Mouse (Mus musculus) ovary, postnatal 14 days (tissue): ENCODE results near the gene Zfhx3.

Source experiments
- DNase-seq: peaks from one replicate; pipeline ENCODE4 v3.0.0; 2022; ENCODE audit warnings: low spot score

The Zfhx3 gene

GRCm38 (mm10) chr8:108454561-108455311 lies 512.3 kb downstream of the Zfhx3 start:
- no peak for DNase-seq

- DNase-seq, result no peak
These were observed 524.2 kb downstream of the Zfhx3 start for GRCm38 (mm10) chr8:108466653-108467052.

DNA sequence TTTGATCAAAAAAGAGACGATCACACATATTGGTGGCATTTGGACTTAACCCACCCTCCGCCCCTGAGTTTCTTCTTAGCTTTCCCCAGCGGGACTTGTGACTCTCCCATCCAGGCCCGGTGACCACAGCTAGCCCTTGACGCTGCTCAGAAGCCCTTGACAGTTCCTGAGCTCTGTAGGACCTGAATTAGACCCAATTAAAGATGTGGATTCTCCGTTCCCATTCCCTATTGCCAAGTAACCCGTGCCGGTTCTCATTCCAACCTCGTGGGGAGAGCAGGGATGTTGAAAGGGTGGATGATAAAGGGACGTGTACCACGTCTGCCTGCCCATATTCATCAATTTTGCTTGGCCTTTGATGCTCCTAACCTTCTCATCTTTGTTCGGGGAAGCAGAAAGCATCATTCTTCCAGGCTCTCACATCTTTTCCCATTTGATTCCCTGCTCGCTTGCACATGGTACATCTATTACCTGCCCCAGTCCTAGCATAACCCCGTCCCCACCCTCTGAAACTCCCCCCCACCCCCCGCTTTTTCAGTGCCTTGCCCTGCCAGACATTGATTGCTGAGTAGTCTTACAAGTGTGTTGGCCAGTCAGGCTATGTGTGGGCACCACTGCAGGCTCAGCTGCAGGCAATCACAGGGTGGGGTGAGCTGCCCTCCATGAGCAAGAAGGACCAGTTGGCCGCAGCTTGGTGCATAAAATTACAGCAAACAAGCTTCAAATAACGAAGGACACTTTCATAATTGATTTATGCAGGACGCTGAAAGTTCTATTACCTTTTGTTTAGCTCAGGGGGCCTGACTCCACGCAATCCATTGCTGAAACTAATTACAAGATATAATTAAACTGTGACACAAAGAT lies 525.0 kb downstream of the Zfhx3 start:
- DNase-seq, result no peak

DNA sequence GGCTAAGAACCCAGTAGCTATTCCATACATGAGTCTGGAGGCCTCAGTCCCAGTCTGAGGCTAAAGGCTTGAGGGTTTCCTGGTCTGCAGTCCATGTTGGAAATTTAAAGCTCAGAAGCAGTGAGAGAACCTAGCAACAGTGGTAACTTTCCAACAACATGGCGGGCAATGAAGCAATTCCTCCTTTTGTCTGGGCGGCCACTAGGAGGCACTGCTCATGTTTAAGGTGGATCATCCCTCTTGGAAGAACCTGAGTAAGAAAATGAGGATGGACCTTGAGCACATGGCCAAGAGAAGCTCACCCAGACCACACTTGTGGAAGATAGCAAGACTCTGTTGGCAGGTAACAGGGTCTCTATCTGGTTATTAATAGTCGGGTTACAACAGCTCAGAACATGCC lies 527.8 kb downstream of the Zfhx3 start:
- no peak for DNase-seq

GRCm38 (mm10) chr8:108474556-108474955 lies 532.1 kb downstream of the Zfhx3 start:
- no peak for DNase-seq

DNA sequence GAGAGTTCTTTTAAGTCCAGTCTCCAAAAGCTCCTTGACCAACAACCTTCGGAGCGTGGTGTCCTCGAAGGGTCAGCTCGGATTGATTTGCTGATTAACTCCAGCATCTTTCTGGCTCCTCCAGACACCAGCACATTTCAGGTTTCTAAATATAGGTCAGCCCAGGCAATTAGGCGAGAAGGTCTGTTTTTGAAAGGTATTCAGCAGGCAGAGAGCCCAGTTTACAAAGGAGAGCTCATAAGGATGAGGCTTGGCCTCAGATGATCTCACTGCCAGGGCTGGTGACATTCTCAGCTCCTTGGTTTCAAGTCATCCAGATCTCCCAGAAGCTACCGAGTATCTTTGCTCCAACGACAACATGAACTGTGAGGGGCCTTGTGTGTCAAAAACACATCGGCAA lies 535.7 kb downstream of the Zfhx3 start:
- no peak for DNase-seq

GRCm38 (mm10) chr8:108480141-108480540 lies 537.7 kb downstream of the Zfhx3 start:
- no peak for DNase-seq

- no peak for DNase-seq
These were observed 538.8 kb downstream of the Zfhx3 start for GRCm38 (mm10) chr8:108481167-108481815.

- DNase-seq, result no peak
These were observed 553.7 kb downstream of the Zfhx3 start for GRCm38 (mm10) chr8:108496101-108496500.

GRCm38 (mm10) chr8:108506779-108507178 lies 564.3 kb downstream of the Zfhx3 start:
- no peak for DNase-seq

- DNase-seq, result no peak
These were observed 565.3 kb downstream of the Zfhx3 start for GRCm38 (mm10) chr8:108507769-108508168.

- DNase-seq, result no peak
These were observed 568.3 kb downstream of the Zfhx3 start for GRCm38 (mm10) chr8:108510641-108511325.

DNA sequence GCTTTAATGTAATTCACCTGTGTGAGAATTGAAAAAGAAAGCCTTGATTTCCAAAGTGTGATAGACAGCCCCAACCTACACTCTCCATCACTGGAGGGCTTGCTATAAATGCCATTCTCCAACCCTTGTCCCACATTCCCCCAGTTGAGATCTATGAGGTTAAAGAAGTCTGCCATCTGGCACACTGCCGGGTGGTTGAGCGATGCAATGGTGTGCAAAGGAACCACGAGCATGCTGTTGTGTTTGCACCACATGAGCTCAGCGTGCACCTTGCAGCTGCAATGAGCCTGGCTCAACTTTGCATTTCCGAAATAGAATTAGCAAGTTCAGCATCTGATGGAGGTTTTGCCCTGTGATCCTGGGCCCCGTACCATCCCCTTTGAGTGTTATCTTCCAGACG lies 575.7 kb downstream of the Zfhx3 start:
- DNase-seq, result no peak

- DNase-seq, result no peak
These were observed 579.6 kb downstream of the Zfhx3 start for GRCm38 (mm10) chr8:108522050-108522449.

- no peak for DNase-seq
These were observed 587.0 kb downstream of the Zfhx3 start for GRCm38 (mm10) chr8:108529421-108529820.

- DNase-seq, result no peak
These were observed 592.9 kb downstream of the Zfhx3 start for GRCm38 (mm10) chr8:108535121-108535876.

- no peak for DNase-seq
These were observed 593.7 kb downstream of the Zfhx3 start for GRCm38 (mm10) chr8:108536186-108536585.

DNA sequence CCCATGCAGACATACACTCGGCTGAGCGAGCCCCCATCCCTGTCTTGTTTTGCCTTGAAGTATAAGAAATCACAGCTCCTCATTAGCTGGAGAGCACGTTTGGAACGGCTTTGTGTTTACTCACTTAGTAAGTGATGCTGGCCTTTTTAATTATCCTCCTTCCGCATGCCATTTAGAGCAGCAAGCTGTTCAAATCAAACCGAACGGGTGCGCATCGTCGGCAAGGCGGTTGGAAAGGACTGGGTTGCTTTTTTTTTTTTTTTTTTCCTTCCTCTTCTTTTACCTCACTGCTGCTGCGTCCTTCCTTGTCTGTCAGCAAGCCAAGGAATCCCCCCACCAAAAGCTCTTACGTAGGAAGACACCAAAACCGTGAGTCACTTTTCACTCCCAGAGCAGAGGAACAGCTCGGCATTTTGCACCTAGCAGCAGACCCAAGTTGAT lies 594.5 kb downstream of the Zfhx3 start:
- DNase-seq, result no peak

DNA sequence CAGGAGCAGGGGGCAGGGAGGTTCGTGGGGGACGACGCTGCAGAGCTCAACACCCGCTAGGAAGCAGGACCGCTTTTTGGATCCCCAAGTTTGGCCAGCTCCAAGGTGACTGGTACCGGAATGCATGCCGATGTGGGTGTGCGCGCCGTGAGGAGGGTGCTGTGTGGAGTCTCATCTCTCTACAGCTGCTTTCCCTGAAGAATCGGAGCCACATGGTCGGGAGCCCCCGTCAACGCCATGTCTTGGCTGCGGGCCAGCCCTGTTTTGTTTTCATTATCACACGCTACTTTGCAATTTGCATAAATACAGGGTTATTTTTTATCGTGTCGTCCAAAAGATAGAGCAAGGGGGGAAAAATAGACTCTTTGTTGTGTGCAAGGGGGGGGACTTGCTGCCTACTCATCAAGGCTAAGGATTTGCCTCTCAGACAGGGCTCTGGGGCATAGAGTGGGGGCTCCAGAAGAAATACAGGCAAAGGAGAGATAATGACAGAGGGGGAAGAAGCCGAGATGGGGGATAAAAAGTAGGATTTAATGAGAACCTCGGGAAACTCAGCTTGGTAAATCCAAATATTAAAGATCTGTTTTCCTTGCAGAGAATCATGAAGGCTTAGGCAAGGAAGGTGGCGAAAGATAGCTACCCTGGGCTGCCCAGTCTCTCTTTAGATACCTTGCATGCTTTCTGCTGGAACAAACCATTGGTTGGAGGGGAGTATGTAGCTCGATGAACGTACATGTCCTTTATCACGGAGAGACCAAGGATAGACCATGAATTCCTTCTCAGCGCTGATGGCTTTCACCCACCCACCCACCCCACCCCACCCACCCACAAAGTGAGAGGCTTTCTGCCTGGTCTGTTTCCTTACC lies 595.5 kb downstream of the Zfhx3 start:
- no peak for DNase-seq

DNA sequence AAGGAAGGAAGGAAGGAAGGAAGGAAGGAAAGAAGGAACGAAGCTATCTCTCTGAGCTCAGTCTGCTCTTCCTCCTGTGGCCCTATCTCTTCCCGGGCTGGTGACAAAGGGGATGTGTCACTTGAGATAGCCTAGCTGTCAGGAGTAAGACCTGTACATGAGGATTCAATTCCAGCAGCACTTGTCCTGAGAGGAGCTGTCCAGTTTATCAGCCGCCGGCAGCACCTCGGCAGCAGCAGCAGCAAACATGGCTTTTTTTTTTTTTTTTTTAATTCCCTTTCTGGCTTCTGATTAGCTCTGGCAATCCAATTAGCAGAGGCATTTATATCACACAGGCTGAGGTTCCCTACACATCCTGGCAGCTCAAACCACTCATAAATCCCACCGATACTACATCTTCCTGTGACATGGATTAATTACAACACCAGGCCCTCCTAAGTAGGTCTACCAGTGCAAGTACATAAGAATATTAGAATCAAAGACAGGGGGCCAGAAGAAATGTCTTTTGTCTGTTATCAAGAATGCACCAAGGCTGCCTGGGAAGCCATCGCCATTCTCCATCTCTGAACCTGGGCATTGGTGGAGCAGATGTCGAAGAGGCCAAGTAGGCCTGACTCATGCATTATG lies 596.6 kb downstream of the Zfhx3 start:
- DNase-seq, result no peak
